Mouse (Mus musculus) layer of hippocampus, postnatal 25 days (tissue): ENCODE measurements at regions not wholly inside any gene's neighbourhood (a gene's known extent, or its start where the extent isn't known, plus 50 kb on each side); places are given as distances from the start of the nearest gene placed in this dataset.
A peak's percentile ranks its signal among the peaks of the same experiment; 100 is the strongest.

Experiments used
- DNase-seq, 2 experiments: peaks; one replicate each; pipeline ENCODE4 v3.0.0; 2022; ENCODE audit warnings: mixed read lengths in 2 of 2, low spot score in 1 of 2; ENCODE audit errors: extremely low spot score in 1 of 2

GRCm38 (mm10) chrX:17026161-17026829 is 114.7 kb upstream of the Ndp start:
- DNase-seq: no peak

- DNase-seq: no peak
These were observed 106.2 kb upstream of the Ndp start for GRCm38 (mm10) chrX:17017823-17018222.

DNA sequence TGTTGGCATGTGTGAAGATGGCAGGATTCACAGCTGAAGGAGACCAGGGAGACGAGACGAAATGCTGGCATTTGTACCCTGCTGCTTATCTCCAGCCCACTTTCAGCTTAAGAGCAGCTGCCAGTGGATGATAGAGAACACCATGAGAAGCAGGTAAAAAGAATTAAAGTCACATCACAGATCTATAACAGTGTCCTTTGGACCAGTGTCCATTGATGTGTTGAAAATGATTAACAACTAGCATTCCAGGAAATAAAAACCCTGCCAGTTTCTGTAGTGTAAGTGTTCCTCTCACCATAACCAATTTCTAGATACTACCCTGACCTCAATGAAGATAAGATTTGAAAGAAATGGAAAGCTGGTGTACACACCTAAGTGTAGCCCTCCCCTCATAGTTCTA is 97.6 kb upstream of the Ndp start:
- DNase-seq: no peak

- peak in 1 of 2 experiments; percentile 2 for DNase-seq
These were observed 87.0 kb upstream of the Ndp start for GRCm38 (mm10) chrX:16998578-16998977.
